Mouse (Mus musculus): Measurements from ENCODE around the gene Fbxl15.

Fbxl15 gene

GRCm38 (mm10) chr19:46308706-46309435 is 19.1 kb upstream of the Fbxl15 start:
- peak; percentile 86 for DNase-seq (ENCODE audit: extremely low spot score)

GRCm38 (mm10) chr19:46309651-46310305 is 18.2 kb upstream of the Fbxl15 start:
- DNase-seq (ENCODE audit: extremely low spot score) = no peak

- no peak for DNase-seq (ENCODE audit: extremely low spot score)
Observed at GRCm38 (mm10) chr19:46310312-46310865, 17.6 kb upstream of the Fbxl15 start.

GRCm38 (mm10) chr19:46311341-46311740 is 16.6 kb upstream of the Fbxl15 start:
- DNase-seq (ENCODE audit: extremely low spot score) = no peak

- no peak for DNase-seq (ENCODE audit: extremely low spot score)
Observed at GRCm38 (mm10) chr19:46312566-46312965, 15.4 kb upstream of the Fbxl15 start.

- no peak for DNase-seq (ENCODE audit: extremely low spot score)
Observed at GRCm38 (mm10) chr19:46313116-46313515, 14.9 kb upstream of the Fbxl15 start.

- DNase-seq (ENCODE audit: extremely low spot score) = no peak
Observed at GRCm38 (mm10) chr19:46313591-46313990, 14.4 kb upstream of the Fbxl15 start.

- DNase-seq (ENCODE audit: extremely low spot score) = no peak
Observed at GRCm38 (mm10) chr19:46314151-46314601, 13.8 kb upstream of the Fbxl15 start.

- DNase-seq (ENCODE audit: extremely low spot score) = no peak
Observed at GRCm38 (mm10) chr19:46314872-46315742, 12.9 kb upstream of the Fbxl15 start.

GRCm38 (mm10) chr19:46315752-46316610 is 12.0 kb upstream of the Fbxl15 start:
- no peak for DNase-seq (ENCODE audit: extremely low spot score)

- DNase-seq (ENCODE audit: extremely low spot score) = no peak
Observed at GRCm38 (mm10) chr19:46316846-46317545, 11.0 kb upstream of the Fbxl15 start.

GRCm38 (mm10) chr19:46317546-46317885 is 10.5 kb upstream of the Fbxl15 start:
- no peak for DNase-seq (ENCODE audit: extremely low spot score)

GRCm38 (mm10) chr19:46318031-46318471 is 9.9 kb upstream of the Fbxl15 start:
- no peak for DNase-seq (ENCODE audit: extremely low spot score)

GRCm38 (mm10) chr19:46318586-46319378 is 9.2 kb upstream of the Fbxl15 start:
- no peak for DNase-seq (ENCODE audit: extremely low spot score)

GRCm38 (mm10) chr19:46320076-46320785 is 7.8 kb upstream of the Fbxl15 start:
- DNase-seq (ENCODE audit: extremely low spot score) = no peak

- DNase-seq (ENCODE audit: extremely low spot score) = peak; percentile 55
Observed at GRCm38 (mm10) chr19:46321101-46321943, 6.7 kb upstream of the Fbxl15 start.

GRCm38 (mm10) chr19:46322144-46322995 is 5.6 kb upstream of the Fbxl15 start:
- DNase-seq (ENCODE audit: extremely low spot score) = no peak
